Mouse (Mus musculus) heart, embryonic 13.5 days (tissue): ENCODE data around the gene Gm13119. TPM values are rescaled to one million over a fixed set of nuclear protein-coding genes. Genes with fewer than 3 reads are reported as not detected.

Experiments used
- polyA plus RNA-seq: library from polyadenylated mRNA; unstranded; fragments of >200 nt; fragmentation: Nextera tagmentation; extraction: Ambion mirVana; gene quantifications from 2 replicates; pipeline ENCODE4 v1.2.1, GENCODE M21; 2015

Gm13119 gene
- polyA plus RNA-seq, 1 experiment from 2014 or later, result not detected

Other genes starting within 250 kb of the Gm13119 start
- not detected in 2 replicates for gene Oog3, start 195.3 kb upstream of the Gm13119 start, polyA plus RNA-seq
- not detected in 2 replicates for gene Oog2, start 167.2 kb upstream of the Gm13119 start, polyA plus RNA-seq
- not detected in 2 replicates for gene C87977, start 144.6 kb upstream of the Gm13119 start, polyA plus RNA-seq
- not detected in 2 replicates for gene Pramel5, start 77.5 kb upstream of the Gm13119 start, polyA plus RNA-seq
- gene Gm13128, start 27.7 kb upstream of the Gm13119 start, polyA plus RNA-seq, result not detected in 2 replicates
- gene Pramef20, start 20.0 kb downstream of the Gm13119 start, polyA plus RNA-seq, result not detected in 2 replicates
- gene Pramef12, start 50.5 kb downstream of the Gm13119 start, polyA plus RNA-seq, result 0.18 and 0.28 TPM in 2 replicates
- gene 1700012P22Rik, start 80.8 kb downstream of the Gm13119 start, polyA plus RNA-seq, result not detected in 2 replicates
- gene Gm9944, start 95.4 kb downstream of the Gm13119 start, polyA plus RNA-seq, result not detected in 2 replicates
- not detected in 2 replicates for gene Aadacl3, start 105.8 kb downstream of the Gm13119 start, polyA plus RNA-seq
- not detected in 2 replicates for gene 9430007A20Rik, start 161.9 kb downstream of the Gm13119 start, polyA plus RNA-seq
- not detected in 2 replicates for gene Gm13124, start 207.2 kb downstream of the Gm13119 start, polyA plus RNA-seq